Mouse (Mus musculus) lung, adult 10 weeks (tissue): ENCODE results near the gene Etv1. TPM values are rescaled to one million over a fixed set of nuclear protein-coding genes. Genes with fewer than 3 reads are reported as not detected.

Source experiments
- polyA plus RNA-seq: library from polyadenylated mRNA; stranded (reverse); fragments of 350-450 nt; fragmentation: Illumina TruSeq; extraction: RNeasy Lipid Tissue Mini Kit (QIAGEN cat#74804); gene quantifications from one replicate; pipeline ENCODE4 v1.2.3, GENCODE M21; 2014; ENCODE audit warnings: low read depth, low replicate concordance; ENCODE audit not compliant: insufficient read depth

Gene Etv1
- 2.7 TPM for polyA plus RNA-seq

DNA sequence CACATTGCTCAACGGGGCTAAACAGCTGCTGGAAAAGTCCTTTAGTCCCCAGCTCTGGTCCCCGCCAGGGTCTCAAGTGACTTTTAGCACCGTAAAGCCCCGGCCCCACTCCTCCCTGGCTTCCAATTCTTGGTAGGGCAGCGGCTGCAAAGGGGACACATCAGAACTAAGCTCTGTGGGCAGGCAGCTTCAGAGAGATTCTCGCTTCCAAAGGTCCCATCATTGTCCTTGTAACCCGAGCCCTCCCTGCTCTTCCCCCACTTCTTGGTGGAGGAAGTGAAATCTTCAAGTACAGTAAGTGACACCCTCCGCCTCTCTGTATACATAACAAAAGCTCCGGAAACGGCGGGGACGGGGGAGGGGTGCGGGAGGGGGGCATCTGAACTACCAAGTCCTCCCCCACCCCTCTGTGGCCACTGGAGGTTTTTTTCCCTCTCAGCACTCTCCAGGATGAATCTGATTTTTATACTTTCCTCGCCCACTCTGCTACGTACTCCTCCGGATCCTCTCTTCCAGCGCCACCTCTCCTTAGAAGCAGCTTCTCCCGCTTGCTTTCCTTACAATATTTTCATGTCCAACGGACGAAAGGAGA lies at the start of gene Etv1:
Gene Etv1 (plus strand): TSS at position 195 of the 592 bp plus-strand sequence.

